Mouse (Mus musculus) C2C12 (cell line): ENCODE data around the gene Tuba8. TPM values are rescaled to one million over a fixed set of nuclear protein-coding genes. Genes with fewer than 3 reads are reported as not detected.

ENCODE experiments used
- H3K27me3 ChIP-seq: one replicate; pipeline ENCODE4 v1.6.1; 2011; ENCODE audit not compliant: control insufficient read depth, insufficient read depth, insufficient read length
- H3K36me3 ChIP-seq: one replicate; pipeline ENCODE4 v1.6.1; 2011; ENCODE audit not compliant: control insufficient read depth, insufficient read depth
- H3K4me3 ChIP-seq: one replicate; pipeline ENCODE4 v1.5.1; 2011; ENCODE audit warnings: mild to moderate bottlenecking, control low read depth; ENCODE audit not compliant: poor library complexity, insufficient read depth, severe bottlenecking
- H3K79me2 ChIP-seq: one replicate; pipeline ENCODE4 v1.6.1; 2011; ENCODE audit not compliant: control insufficient read depth, insufficient read depth
- H3K79me3 ChIP-seq: one replicate; pipeline ENCODE4 v1.6.1; 2011; ENCODE audit warnings: low read depth, control low read depth
- H3ac ChIP-seq: one replicate; pipeline ENCODE3; 2011; ENCODE audit warnings: low read depth; ENCODE audit not compliant: control insufficient read depth, insufficient read length
- CEBPB ChIP-seq: IDR thresholded peaks from one replicate; pipeline ENCODE4 v1.6.1; 2011; ENCODE audit warnings: low read depth, mild to moderate bottlenecking, control low read depth, moderate library complexity
- CTCF ChIP-seq: IDR thresholded peaks from one replicate; pipeline ENCODE4 v1.5.1; 2011; ENCODE audit not compliant: control insufficient read depth, insufficient read depth, insufficient read length
- FOSL1 ChIP-seq: IDR thresholded peaks from one replicate; pipeline ENCODE4 v1.8.0; 2011; ENCODE audit warnings: mild to moderate bottlenecking, low read length; ENCODE audit not compliant: poor library complexity, insufficient read depth, severe bottlenecking
- MAX ChIP-seq: IDR thresholded peaks from one replicate; pipeline ENCODE4 v1.6.1; 2011; ENCODE audit warnings: mild to moderate bottlenecking, control low read depth
- MYOD1 ChIP-seq: IDR thresholded peaks from one replicate; pipeline ENCODE4 v1.6.1; 2011; ENCODE audit warnings: low read depth; ENCODE audit not compliant: control insufficient read depth, insufficient read length
- MYOG ChIP-seq: IDR thresholded peaks from one replicate; pipeline ENCODE4 v1.6.1; 2011; ENCODE audit not compliant: control insufficient read depth, insufficient read length; ENCODE audit errors: extremely low read depth
- USF1 ChIP-seq: IDR thresholded peaks from one replicate; pipeline ENCODE4 v1.6.1; 2011; ENCODE audit warnings: low read depth, mild to moderate bottlenecking, control low read depth, moderate library complexity
- polyA plus RNA-seq: library from polyadenylated mRNA; unstranded; fragments of >200 nt; fragmentation: generic; extraction: Trizol; gene quantifications from one replicate; pipeline ENCODE4 v1.2.1, GENCODE M21; 2012; ENCODE audit warnings: missing spikeins

Gene Tuba8
- polyA plus RNA-seq, 1 experiment, result 0.07 TPM

DNA sequence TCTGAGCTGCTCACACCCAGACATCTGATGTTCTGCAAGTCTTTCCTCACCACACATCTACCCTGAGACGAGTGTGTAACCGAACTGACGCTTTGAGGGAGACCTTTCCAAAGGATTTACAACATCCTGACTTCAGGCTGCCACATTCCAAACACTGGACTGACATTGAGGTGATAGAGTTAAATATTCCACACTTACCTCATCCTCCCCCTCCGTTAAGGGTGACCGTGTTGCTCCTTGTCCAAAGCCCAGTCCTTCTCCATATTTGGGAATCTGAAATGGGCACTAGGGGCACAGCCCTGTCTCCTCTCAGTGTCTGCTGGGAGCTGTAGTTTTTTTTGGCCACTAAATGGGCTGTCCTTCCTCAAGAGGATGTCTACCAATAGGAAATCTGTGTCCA is 37.0 kb upstream of the Tuba8 start:
- Histone ChIP-seq H3K4me3 (no peak overlapping the region), H3K79me2 (no peaks in the 10 kb centered on the region), H3K79me3 (no peaks in the 10 kb centered on the region), H3K36me3 (no peaks in the 10 kb centered on the region), H3K27me3 (no peaks in the 10 kb centered on the region), H3ac (no peak overlapping the region)
- no peak for TF ChIP-seq MYOD1
- TF ChIP-seq CTCF, result no peak
- TF ChIP-seq FOSL1, result no peak
- TF ChIP-seq MAX, result no peak
- no peak for TF ChIP-seq MYOG
- no peak for TF ChIP-seq CEBPB
- TF ChIP-seq USF1, result no peak

DNA sequence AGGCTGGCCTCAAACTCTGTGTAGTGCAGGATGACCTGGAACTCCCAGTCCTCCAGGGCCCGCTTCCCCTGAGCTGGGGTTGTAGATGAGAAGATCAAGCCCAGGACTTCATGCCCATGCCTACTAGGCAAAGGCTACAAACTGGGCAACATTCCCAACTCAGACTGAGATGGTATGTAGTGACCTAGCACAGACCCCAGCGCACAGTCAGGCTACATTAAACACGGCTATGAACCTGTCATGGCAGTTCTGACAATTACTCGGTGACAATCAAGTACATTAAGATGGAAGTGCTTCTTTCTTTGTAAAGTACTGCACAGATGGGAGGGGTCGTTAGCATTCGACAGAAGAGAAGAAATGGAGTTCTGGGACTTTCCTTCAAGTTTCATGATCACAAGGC is 35.7 kb upstream of the Tuba8 start:
- Histone ChIP-seq H3K36me3 (no peaks in the 10 kb centered on the region), H3K79me3 (no peaks in the 10 kb centered on the region), H3ac (no peak overlapping the region), H3K79me2 (no peaks in the 10 kb centered on the region), H3K4me3 (no peak overlapping the region), H3K27me3 (no peaks in the 10 kb centered on the region)
- TF ChIP-seq CTCF (no peak), MYOG (no peak), CEBPB (no peak), FOSL1 (no peak), USF1 (no peak), MYOD1 (no peak), MAX (no peak)

DNA sequence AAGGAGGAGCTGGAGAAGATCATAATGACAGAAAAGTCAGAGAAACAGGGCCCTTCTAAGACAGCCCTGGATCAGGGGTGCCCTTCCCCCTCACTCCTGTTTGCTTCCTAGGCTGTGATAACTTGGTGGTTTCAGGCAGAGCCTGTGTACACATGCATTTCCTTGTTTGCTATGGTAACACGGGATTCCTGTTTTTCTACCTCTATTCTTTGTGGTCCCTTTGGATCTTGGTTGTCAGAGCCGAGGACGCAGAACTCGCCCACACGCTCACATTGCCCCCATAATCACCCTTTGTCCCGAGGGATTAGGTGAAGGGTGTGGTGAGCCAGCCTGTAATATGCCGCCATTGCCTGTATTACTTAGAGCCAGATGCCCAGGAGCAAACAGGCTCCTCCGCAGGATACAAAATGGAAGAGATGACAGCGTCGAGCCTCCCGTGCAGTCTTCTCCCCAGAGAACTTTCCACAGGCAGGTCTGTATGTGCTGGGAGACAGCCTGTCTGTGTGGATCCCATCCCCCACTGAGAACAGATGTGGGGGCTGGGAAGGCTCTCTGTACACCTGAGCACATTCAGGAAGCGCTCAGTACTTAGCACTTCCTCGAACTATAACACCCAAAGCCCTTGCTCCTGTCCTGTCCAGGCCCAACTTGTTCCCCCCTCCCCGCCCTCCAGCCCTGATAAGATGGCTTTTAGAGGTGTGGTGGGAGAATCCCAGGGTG is 34.3 kb upstream of the Tuba8 start:
- no peak overlapping the region for H3ac ChIP-seq
- H3K79me2 ChIP-seq, result no peaks in the 10 kb centered on the region
- H3K4me3 ChIP-seq, result no peak overlapping the region
- no peaks in the 10 kb centered on the region for H3K27me3 ChIP-seq
- no peaks in the 10 kb centered on the region for H3K79me3 ChIP-seq
- no peaks in the 10 kb centered on the region for H3K36me3 ChIP-seq
- TF ChIP-seq FOSL1 (no peak), MYOG (no peak), CEBPB (no peak)

DNA sequence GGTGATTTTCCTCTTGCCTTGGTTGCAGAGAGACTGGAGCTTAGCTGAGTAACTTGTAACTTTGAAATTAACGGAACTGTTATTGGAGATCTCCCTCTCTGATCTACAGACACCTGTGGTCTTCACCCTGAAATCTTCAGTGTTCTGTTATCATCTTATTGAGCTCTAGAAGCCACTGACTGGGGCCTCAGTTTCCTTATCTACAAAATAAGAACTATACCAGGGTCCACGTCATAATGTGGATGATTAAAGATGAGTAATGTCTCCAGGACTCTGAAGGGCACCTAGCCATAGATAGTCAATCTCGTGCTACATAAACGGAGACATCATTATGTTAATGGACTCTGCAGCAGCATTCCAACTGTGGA is 33.8 kb upstream of the Tuba8 start:
- Histone ChIP-seq H3ac (no peak overlapping the region), H3K36me3 (no peaks in the 10 kb centered on the region), H3K79me3 (no peaks in the 10 kb centered on the region), H3K79me2 (no peaks in the 10 kb centered on the region), H3K27me3 (no peaks in the 10 kb centered on the region), H3K4me3 (no peak overlapping the region)
- TF ChIP-seq MYOG (no peak), MAX (no peak), CTCF (no peak), USF1 (no peak), MYOD1 (no peak), FOSL1 (no peak), CEBPB (no peak)

DNA sequence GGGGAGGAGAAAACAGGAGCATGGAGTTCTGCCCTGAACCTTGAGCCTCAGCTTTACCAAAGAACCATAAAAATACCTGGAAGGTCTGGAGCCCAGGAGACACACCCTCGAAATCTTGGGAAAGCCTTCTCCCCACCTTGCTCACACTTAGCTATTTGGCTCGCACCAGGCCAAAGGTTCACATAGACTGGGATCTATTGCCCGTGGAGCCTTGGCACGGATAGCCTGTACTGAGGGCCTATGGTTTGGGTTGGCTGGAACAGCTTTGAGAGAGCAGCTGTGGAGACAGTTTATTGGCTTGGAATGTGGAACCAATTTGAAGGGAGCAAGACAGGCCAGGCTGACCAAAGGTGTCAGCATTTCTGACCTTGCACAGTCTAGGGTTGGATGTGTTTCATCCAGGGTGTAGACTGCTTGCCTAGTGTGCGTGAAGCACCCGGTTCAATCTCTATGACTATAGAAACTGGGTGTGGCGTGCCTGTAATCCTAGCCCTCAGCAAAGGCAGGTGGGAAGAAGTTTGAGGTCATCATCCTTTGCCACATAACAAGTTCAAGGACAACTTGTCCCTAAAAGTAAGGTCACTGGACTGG is 33.3 kb upstream of the Tuba8 start:
- Histone ChIP-seq H3K4me3 (no peak overlapping the region), H3K79me3 (no peaks in the 10 kb centered on the region), H3K27me3 (no peaks in the 10 kb centered on the region), H3ac (no peak overlapping the region), H3K36me3 (no peaks in the 10 kb centered on the region), H3K79me2 (no peaks in the 10 kb centered on the region)
- TF ChIP-seq MYOD1 (no peak), CEBPB (no peak)

DNA sequence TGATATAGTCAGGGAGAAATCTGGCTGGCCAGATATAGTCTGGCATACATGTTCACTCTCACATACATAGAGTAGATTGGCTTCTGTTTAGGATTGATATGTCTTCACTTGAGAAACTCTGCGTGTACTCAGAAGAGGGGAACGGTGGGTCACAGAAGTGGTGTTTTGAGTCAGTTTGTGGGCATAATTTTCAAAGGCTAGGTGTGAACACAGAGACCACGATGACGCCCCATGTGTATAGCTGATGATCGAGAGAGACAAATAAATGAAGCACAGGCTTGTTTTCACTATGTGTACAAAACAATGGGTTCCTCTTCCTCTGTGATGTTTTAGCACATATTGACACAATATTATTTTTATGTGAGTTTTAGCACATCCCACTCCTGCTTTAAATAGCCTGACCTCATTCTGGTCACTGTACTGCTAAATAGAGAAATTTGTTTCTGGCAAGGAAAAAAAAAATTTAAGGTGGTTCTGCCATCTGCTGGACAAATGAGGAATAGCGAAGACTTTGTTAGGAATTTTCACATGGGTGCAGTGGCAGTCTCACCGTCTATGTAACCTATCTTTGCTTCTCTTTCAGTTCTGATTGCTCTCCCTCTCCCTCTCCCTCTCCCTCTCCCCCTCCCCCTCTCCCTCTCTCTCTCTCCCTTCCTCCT is 31.7 kb upstream of the Tuba8 start:
- H3ac ChIP-seq, result no peak overlapping the region
- H3K79me3 ChIP-seq, result no peaks in the 10 kb centered on the region
- H3K36me3 ChIP-seq, result no peaks in the 10 kb centered on the region
- H3K4me3 ChIP-seq, result no peak overlapping the region
- H3K27me3 ChIP-seq, result no peaks in the 10 kb centered on the region
- no peaks in the 10 kb centered on the region for H3K79me2 ChIP-seq
- no peak for TF ChIP-seq CTCF
- TF ChIP-seq MAX, result no peak
- TF ChIP-seq USF1, result no peak
- TF ChIP-seq MYOG, result no peak
- TF ChIP-seq CEBPB, result no peak
- TF ChIP-seq FOSL1, result no peak
- TF ChIP-seq MYOD1, result no peak
